Mouse (Mus musculus) intestine, embryonic 14.5 days (tissue): ENCODE results near the gene Treml1. TPM values are rescaled to one million over a fixed set of nuclear protein-coding genes. Genes with fewer than 3 reads are reported as not detected.
"Not testable (repeated sequence)": the region's sequence is repeated elsewhere in the genome, so short reads cannot be mapped to it uniquely, and the experiment has no call there.

Experiments used
- ATAC-seq: fragments of 200-750 bp; cut with Nextera tagmentation; replicated peaks from 2 replicates; pipeline ENCODE4 v1.8.0; 2017; ENCODE audit warnings: low read depth, moderate number of reproducible peaks, moderate TSS enrichment, moderate library complexity; ENCODE audit not compliant: low FRiP score, low TSS enrichment
- DNase-seq: peaks from one replicate; pipeline ENCODE4 v3.0.0-alpha.2; 2018; ENCODE audit warnings: low spot score
- H3K27ac ChIP-seq: fragments of 300-500 bp; sonication (generic); 2 replicates; pipeline ENCODE4 v1.5.1; 2014; ENCODE audit warnings: low read depth, mild to moderate bottlenecking, control low read depth
- H3K27me3 ChIP-seq: fragments of 300-500 bp; sonication (generic); replicated peaks from 2 replicates; pipeline ENCODE4 v1.6.1; 2014; ENCODE audit warnings: low read length, control low read depth; ENCODE audit not compliant: control insufficient read depth, insufficient read depth
- H3K36me3 ChIP-seq: fragments of 300-500 bp; sonication (generic); 2 replicates; pipeline ENCODE4 v1.6.1; 2014; ENCODE audit warnings: low read length, control low read depth; ENCODE audit not compliant: control insufficient read depth, insufficient read depth
- H3K4me1 ChIP-seq: fragments of 300-500 bp; sonication (generic); replicated peaks from 2 replicates; pipeline ENCODE4 v1.6.1; 2014; ENCODE audit warnings: low read length, control low read depth, mixed read lengths; ENCODE audit not compliant: control insufficient read depth, insufficient read depth
- H3K4me2 ChIP-seq: fragments of 300-500 bp; sonication (generic); 2 replicates; pipeline ENCODE4 v1.6.1; 2014; ENCODE audit warnings: low read length
- H3K4me3 ChIP-seq: fragments of 300-500 bp; sonication (generic); 2 replicates; pipeline ENCODE4 v1.5.1; 2014; ENCODE audit warnings: low read depth, low read length, control low read depth, mixed read lengths
- H3K9ac ChIP-seq: fragments of 300-500 bp; sonication (generic); 2 replicates; pipeline ENCODE4 v1.6.1; 2014; ENCODE audit warnings: mild to moderate bottlenecking, low read length
- H3K9me3 ChIP-seq: fragments of 300-500 bp; sonication (generic); 2 replicates; pipeline ENCODE4 v1.6.1; 2016; ENCODE audit warnings: low read length, control low read depth; ENCODE audit not compliant: control insufficient read depth
- WGBS: fragments of 180-500 bp; shearing (Covaris S2); extraction: QIAGEN DNeasy Blood & Tissue Kit; methylation state at CpG from one replicate; pipeline ENCODE4 v1.1.7; 2014; 5-methylcytosine and 5-hydroxymethylcytosine counted together
- polyA plus RNA-seq: library from polyadenylated mRNA; unstranded; fragments of >200 nt; fragmentation: Nextera tagmentation; extraction: Ambion mirVana; gene quantifications from 2 replicates; pipeline ENCODE4 v1.2.1, GENCODE M21; 2014

Gene Treml1
- polyA plus RNA-seq, 1 experiment from 2014 or later: 0.91 TPM

DNA sequence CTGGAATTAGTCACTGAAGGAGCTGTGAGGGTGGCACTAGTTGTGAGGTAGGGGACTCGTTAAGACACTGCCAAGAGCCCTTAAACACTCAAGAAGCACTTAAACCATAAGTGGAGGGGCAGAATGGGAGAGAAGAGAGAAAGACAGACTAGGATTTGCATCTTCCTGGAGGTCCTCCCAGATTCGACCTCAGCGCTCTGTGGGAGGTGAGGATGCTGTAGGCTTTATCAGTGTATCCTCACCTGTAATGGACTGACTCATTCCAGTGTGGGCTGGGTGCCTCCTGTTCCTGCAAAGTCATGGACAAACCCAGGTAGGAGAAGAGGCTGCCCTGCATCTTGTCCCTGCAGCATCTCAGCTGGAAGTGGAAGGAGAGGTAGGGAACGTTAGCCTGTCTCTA lies 12.9 kb upstream of the Treml1 start:
- Histone ChIP-seq H3K4me3 (no peak overlapping the region), H3K27ac (no peak overlapping the region), H3K9ac (no peak overlapping the region), H3K27me3 (no peaks in the 10 kb centered on the region), H3K9me3 (no peaks in the 10 kb centered on the region), H3K4me2 (no peak overlapping the region), H3K36me3 (no peaks in the 10 kb centered on the region), H3K4me1 (no peaks in the 10 kb centered on the region)
- ATAC-seq (no peak), DNase-seq (no peak)
- 65% methylated on average over 4 of the region's 4 CpGs for WGBS

DNA sequence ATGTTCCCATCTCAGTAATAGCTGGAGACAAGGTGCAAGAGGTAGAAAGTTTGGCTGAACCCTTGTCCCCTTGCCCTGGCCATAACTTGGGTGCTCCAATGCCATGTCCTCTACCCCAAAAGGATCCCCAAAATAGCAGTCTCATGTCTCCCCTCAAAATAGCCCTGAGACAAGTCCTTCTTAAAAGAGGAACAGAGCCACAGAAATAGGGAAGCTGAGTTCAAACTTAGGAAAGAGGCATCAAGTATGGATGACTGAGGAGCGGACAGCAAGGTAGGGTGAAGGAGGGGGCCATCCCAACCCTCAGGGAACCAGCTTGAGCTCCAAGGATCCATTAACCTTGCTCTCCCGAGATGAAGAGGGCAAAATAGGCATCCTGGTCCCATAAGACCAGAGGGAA lies 12.4 kb upstream of the Treml1 start:
- Histone ChIP-seq H3K36me3 (no peaks in the 10 kb centered on the region), H3K9me3 (no peaks in the 10 kb centered on the region), H3K27me3 (no peaks in the 10 kb centered on the region), H3K4me3 (no peak overlapping the region), H3K27ac (no peak overlapping the region), H3K4me2 (no peak overlapping the region), H3K9ac (no peak overlapping the region), H3K4me1 (no peaks in the 10 kb centered on the region)
- 69% methylated on average over 2 of the region's 2 CpGs for WGBS
- no peak for ATAC-seq
- DNase-seq: no peak

DNA sequence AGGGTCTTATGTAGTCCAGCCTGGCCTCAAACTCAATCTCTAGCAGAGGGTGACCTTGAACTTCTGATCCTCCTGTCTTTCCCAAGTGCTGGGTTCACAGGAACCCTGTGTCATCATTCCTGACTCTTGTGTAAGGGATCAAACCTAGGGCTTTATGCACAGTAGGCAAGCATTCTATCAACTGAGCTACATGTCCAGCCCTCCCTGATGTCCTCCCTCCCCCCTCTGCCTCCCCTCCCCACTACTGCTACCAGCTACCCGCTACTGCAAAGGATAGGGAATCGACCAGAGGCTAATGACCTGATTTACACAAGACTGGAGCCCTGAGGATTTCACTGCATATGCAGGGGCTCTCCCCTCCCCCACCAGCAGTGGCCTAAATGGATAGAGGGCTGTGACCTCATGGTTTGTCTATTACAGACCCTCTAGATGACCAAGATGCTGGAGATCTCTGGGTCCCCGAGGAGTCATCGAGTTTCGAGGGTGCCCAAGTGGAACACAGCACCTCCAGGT lies 9.0 kb upstream of the Treml1 start:
- Histone ChIP-seq H3K9me3 (no peaks in the 10 kb centered on the region), H3K4me1 (no peaks in the 10 kb centered on the region), H3K9ac (no peak overlapping the region), H3K27me3 (no peaks in the 10 kb centered on the region), H3K4me3 (no peak overlapping the region), H3K4me2 (no peak overlapping the region), H3K27ac (no peak overlapping the region), H3K36me3 (no peaks in the 10 kb centered on the region)
- WGBS: 76% methylated on average over 5 of the region's 5 CpGs
- ATAC-seq: no peak
- no peak for DNase-seq

DNA sequence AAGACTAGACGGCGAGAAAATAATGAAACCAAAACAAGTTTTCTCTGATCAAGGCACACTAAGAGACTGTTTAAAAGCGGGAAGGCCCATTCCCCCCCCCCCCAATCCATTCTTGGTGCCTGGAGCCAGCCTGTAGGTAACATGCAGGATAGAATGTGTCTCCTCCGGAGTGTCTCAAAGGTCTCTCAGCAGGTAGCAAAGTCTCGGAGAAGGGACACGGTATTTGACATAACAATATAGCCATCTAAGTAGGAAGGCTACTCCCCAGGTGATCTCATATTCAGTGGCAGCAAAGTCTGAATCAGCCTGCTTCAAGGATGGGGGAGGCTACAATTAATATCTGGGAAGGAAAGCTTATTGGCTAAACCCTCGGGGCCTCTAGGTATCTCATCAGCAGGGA lies 6.7 kb upstream of the Treml1 start:
- not testable (repeated sequence) for H3K4me3 ChIP-seq, H3K36me3 ChIP-seq, H3K27ac ChIP-seq, H3K27me3 ChIP-seq, H3K9ac ChIP-seq, H3K4me1 ChIP-seq, H3K4me2 ChIP-seq, H3K9me3 ChIP-seq, DNase-seq, ATAC-seq
- 78% methylated on average over 7 of the region's 7 CpGs for WGBS

DNA sequence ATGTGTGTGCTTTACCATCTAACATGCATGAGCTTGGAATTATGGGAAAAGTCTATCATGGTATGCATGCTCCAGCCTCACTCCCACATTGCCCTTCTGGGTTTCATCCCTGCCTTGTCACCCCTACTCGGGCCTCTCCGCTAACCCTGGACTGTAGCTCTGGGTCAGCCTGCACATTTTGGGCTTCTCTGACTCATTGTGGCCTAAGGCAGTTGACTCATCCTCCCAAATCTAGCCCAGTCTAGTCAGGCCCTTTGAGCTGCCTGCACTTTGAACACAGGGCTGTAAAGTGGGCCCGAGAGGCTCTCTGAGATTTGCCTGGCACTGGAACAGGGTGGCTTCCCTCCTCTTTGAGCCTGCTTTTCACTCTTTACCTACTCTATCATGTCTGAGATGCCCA lies 3.9 kb upstream of the Treml1 start:
- Histone ChIP-seq H3K4me1 (no peaks in the 10 kb centered on the region), H3K9ac (no peak overlapping the region), H3K36me3 (no peaks in the 10 kb centered on the region), H3K9me3 (no peaks in the 10 kb centered on the region), H3K4me2 (no peak overlapping the region), H3K27me3 (no peaks in the 10 kb centered on the region), H3K27ac (no peak overlapping the region), H3K4me3 (no peak overlapping the region)
- DNase-seq: no peak
- no peak for ATAC-seq
- 91% methylated on average over 3 of the region's 3 CpGs for WGBS

DNA sequence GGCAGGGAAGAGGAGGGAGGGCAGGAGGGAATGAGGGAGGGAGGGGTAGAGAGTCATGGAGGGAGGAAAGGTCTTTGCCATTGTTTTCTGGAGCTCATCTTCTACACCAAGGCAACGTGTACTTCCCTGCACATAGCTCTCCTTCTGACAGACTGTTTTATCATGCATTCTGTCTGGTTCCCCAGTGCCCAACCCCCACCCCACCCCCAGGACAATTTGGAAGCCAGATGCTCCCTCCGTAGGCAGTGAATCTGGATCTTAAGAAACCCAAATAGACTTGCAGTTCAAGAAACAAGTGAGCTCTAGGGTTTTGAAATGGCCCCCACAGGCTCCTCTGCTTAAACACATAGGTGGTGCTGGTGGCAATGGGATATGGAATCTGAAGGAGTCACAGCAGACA lies 1.8 kb upstream of the Treml1 start:
- DNase-seq (no peak), ATAC-seq (no peak)
- no peaks in the 10 kb centered on the region for H3K27me3 ChIP-seq
- no peak overlapping the region for H3K4me3 ChIP-seq
- H3K36me3 ChIP-seq: no peaks in the 10 kb centered on the region
- H3K9ac ChIP-seq: no peak overlapping the region
- H3K4me2 ChIP-seq: no peak overlapping the region
- no peaks in the 10 kb centered on the region for H3K4me1 ChIP-seq
- no peak overlapping the region for H3K27ac ChIP-seq
- WGBS: 58% methylated on average over 2 of the region's 2 CpGs
- no peaks in the 10 kb centered on the region for H3K9me3 ChIP-seq

DNA sequence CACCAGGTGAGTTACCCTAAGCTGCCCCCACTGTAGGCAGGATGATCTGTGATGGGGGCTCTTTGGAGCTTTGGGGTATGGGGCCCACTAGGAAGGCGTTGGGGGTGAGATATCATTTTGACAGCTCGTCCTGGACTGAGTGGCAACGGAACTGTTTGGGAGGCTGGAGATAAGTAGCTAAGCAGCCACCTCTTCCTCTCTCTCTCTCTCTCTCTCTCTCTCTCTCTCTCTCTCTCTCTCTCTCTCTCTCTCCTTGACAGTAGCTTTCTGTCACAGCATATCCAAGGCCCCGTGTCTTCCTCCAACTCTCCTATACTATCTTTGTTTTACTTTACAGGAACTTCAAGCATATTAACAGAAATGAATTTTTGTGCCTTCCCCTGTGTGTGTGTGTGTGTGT lies 746 bp downstream of the Treml1 start:
- H3K4me3 ChIP-seq: no peak overlapping the region
- no peaks in the 10 kb centered on the region for H3K36me3 ChIP-seq
- no peak for ATAC-seq
- WGBS: 64% methylated on average over 4 of the region's 4 CpGs
- H3K4me2 ChIP-seq: no peak overlapping the region
- H3K27ac ChIP-seq: no peak overlapping the region
- no peaks in the 10 kb centered on the region for H3K9me3 ChIP-seq
- no peaks in the 10 kb centered on the region for H3K4me1 ChIP-seq
- no peaks in the 10 kb centered on the region for H3K27me3 ChIP-seq
- no peak overlapping the region for H3K9ac ChIP-seq
- DNase-seq: no peak

DNA sequence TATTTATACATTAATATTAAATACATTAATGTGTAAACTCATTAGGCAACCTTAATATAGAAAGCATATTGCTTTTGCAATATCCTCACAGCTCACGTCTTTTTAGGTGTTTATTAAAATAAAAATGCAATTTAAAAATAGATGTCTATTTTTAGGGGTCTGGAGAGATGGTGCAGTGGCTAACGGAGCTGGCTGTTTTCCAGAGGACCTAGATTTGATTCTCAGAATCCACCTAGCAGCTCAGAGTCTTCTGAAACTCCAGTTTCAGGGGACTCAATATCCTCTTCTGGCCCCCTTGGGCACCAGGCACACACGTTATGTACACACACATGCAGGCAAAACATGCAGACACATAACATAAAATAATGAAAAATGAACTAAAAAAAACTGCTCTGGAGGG lies 2.6 kb downstream of the Treml1 start:
- no peak overlapping the region for H3K9ac ChIP-seq
- no peaks in the 10 kb centered on the region for H3K9me3 ChIP-seq
- no peak for ATAC-seq
- no peak overlapping the region for H3K4me2 ChIP-seq
- H3K4me1 ChIP-seq: no peaks in the 10 kb centered on the region
- WGBS: 58% methylated on average over 3 of the region's 3 CpGs
- H3K4me3 ChIP-seq: no peak overlapping the region
- no peaks in the 10 kb centered on the region for H3K36me3 ChIP-seq
- H3K27ac ChIP-seq: no peak overlapping the region
- DNase-seq: no peak
- H3K27me3 ChIP-seq: no peaks in the 10 kb centered on the region

DNA sequence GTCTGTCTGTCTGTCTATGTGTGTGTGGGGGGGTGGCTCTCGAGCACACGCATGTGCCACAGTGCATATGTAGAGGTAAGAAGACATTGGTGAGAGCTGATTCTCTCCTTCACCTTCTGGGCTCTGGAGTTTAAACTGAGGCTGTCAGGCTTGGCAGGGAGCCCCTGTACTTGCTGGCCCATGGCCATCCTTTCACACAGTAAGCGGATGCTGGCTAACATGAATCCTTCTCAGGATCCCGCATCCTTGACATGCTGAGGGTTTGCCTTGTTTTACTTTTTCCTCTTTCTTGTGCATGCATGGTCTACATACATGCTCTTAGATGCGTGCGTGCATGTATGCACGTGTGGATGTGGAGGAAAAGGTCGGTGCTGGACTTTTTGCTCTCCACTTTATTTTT lies 3.2 kb downstream of the Treml1 start:
- Histone ChIP-seq H3K4me1 (no peaks in the 10 kb centered on the region), H3K27me3 (no peaks in the 10 kb centered on the region), H3K4me3 (no peak overlapping the region), H3K9ac (no peak overlapping the region), H3K36me3 (no peaks in the 10 kb centered on the region), H3K27ac (no peak overlapping the region), H3K9me3 (no peaks in the 10 kb centered on the region), H3K4me2 (no peak overlapping the region)
- ATAC-seq: no peak
- 84% methylated on average over 8 of the region's 8 CpGs for WGBS
- DNase-seq: no peak
